Mouse (Mus musculus) hindlimb bud, embryonic 11.5 days (tissue): ENCODE results near the gene Cux1.
A peak's percentile ranks its signal among the peaks of the same experiment; 100 is the strongest.
"Not testable (repeated sequence)": the region's sequence is repeated elsewhere in the genome, so short reads cannot be mapped to it uniquely, and the experiment has no call there.

Experiments
- DNase-seq: peaks from one replicate; pipeline ENCODE4 v3.0.0-alpha.2; 2012; ENCODE audit warnings: low read depth, low spot score; ENCODE audit errors: extremely low spot score

Cux1 gene

DNA sequence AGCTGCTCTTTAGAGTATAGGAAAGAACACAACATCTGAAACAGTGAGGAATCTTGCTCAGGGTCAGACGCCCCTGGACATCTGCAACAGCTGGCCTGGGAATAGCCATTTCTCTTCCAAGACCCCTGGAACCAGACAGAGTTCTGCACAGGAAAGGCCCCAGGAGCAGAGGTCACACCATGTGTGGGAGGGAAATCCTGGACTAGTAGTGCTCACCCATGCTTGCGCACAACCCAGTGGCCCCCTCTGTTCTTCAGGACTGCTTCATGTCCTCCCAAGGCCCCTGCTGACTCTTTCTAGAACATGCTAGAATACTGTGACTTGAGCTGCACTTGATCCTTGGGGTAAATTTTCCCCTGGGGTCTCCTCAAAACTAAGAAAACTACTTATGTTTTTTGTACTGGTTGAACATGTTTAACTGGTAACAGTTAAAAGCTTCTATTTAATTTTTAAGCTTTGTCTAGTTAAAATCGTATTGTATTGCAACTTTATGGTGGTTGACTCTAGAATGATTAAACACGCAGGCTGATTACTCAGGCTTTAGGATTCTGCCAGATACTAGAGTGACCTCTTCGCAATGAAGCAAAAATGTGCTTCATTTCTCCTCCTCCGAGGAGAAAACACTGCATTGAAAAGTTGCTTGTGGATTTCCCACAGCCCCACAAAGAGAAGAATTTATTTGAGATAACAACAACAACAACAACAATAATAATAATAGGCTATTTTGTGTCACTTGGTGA is 88.1 kb downstream of the Cux1 start:
- DNase-seq, result no peak

DNA sequence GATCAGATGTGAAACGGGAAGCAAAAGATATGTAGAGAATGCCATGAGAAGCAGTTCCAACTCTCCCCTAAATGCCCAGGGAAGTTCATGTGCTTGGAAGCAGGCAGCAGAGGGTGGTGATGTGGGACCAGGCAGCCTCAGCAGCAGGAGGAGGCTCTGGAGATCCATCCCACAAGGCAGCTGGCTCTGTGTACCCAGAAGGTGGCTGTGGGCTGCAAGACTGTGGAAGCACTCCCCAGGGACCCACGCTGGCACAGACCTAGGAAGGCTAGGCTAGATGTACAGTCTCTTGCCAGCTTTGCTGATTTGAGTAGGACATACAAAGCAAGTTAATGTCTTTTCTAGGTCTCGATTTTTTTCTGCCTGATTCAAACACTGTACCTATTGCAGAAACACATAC is 91.0 kb downstream of the Cux1 start:
- DNase-seq, result no peak

DNA sequence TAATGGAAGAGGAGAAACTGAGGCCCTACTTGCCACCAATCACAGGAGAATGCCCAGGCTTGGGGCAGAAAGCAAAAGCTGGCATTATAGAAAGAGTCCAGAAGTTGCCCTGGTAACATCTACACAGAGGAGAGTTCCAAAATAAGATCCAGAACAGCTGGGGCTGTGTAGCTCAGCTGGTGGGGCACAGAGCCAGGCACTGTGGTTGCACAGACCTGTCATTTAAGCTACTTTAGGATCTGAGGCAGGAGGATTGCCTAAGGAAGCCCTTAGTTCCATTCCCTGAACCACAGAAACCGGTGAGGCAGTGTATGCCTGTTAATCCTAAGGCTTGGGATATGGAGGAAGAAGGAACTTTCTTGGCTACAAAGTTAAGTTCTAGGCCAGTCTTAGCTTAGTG is 92.1 kb downstream of the Cux1 start:
- no peak for DNase-seq

DNA sequence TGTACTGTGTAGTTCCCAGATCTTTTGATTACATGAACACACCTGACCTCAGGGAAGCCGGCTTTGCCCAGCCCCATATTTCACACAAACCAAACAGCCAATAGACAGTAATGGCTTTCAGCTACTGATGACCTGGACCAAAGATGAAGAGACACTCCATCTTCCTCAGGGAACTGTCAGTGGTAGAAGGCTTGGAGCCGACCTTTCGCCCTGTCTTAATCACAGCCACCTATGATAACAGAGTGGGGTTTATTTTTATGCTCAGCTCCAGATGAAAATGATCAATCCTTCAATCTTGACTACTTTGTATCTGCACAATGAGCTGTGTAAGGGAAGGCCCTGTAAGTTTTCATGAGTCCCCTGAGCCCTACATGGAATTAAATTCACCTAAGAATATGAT is 93.2 kb downstream of the Cux1 start:
- DNase-seq, result no peak

DNA sequence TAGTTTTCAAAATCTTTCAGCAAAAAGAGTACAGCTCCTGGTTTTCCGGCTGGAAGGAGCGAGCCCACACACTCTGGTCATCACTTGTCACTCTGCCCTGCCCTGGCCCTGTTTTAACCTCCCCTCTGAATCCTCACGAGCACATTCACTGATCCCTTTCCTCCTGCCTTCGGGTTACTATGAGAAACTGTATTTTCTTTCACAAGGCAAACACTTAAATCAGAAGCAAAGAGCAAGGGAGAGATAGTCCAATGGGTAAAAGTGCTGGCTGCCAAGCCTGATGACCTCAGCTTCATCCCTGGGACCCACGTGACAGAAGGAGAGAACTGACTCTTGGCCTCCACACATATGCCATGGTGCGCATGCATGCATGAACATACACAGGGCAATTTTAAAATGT is 94.0 kb downstream of the Cux1 start:
- no peak for DNase-seq

DNA sequence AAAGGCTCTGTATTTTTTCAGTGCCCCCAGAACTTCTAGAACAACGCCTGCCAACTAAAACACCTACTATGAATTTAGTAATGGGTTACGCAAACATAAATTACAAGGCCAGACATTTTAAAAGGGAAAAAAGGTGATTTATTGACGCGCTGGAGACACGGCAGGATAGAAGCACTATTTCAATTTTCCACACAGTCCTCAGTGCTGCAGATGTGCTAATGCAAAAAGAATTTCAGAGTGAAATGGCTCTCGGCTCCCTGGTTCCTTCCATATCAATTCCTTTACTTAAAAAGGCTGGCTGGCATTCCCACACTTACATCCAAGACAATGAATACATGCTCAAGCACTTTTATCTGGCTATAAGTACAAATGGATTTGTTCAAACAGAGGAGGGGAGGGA is 94.4 kb downstream of the Cux1 start:
- DNase-seq, result no peak

DNA sequence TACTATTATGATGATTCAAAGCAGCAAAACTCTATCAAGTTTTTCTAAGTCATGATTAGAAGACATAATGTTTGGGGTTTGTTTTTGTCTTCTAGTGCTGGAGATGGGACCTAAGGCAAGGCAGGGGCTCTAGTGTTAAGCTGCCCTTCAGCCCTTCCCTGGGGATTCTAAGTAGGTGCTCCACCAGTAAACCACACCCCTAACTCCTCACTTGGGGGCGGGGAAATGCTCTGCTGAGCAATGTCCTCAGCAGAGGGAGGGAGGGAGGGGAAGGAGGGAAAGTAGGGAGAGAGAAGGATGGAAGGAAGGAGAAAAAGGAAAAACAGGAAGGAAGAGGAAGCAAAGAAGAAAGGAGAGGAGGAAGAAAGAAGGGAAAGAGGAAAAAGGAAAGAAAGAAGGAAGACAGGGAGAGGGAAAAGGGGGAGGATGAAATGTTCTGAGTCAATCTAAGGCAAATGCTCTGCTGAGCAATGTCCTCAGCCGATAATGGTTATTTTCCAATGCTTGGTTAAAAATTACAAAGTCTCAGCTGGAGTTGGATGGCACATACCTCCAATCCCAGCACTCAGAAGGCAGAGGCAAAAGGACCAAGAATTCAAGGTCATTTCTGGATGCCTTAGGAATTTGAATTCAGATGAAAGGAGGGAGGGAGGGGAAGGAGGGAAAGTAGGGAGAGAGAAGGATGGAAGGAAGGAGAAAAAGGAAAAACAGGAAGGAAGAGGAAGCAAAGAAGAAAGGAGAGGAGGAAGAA is 96.1 kb downstream of the Cux1 start:
- not testable (repeated sequence) for DNase-seq

DNA sequence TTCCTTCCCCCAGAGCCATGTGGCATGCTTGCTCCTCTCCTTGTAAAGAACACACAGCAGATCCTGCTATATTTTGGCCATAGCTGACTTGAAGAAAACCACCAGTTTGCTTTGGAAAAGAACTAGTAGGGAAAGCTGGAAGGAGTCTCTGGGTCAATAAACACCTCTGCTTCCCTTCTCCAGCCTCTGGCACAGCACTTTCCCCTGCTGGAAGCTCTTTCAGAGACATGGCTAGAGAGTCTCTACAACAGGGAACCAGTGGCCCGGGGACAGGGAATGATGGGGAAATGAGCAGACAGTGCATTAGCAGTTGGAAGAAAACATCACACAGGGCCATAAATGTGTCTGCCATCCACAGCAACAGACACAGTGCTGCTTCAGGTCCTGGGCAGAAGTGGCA is 98.0 kb downstream of the Cux1 start:
- no peak for DNase-seq

DNA sequence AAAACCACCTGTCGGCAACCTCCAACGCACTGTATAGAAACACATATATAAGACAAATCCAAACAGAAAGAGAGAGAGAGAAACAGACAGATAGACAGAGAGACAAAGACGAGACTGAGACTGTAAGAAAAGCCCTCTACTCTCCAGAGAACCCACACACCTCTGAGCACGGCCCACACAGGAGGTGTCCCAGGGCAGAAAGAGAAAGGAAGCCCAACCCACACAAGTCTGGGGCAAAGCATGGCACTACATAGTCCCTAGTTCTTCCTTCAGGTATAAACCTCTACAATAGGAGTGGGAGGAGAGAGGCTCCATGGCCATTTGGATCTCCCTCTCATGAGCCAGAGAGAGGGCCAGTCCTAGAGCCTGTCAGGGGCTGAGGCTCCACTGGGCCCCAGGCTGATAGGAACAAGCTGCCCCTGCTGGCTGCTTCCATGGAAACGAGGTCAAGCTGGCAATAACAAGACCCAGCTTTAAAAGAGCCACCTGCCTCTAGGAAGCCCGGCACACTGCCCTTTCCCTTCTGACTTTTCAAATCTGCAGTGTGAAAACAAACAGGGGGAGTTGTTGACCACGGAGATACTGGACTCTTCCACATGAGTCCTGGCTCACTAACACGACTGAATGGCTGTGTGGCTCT is 99.8 kb downstream of the Cux1 start:
- DNase-seq, result peak; percentile 35

DNA sequence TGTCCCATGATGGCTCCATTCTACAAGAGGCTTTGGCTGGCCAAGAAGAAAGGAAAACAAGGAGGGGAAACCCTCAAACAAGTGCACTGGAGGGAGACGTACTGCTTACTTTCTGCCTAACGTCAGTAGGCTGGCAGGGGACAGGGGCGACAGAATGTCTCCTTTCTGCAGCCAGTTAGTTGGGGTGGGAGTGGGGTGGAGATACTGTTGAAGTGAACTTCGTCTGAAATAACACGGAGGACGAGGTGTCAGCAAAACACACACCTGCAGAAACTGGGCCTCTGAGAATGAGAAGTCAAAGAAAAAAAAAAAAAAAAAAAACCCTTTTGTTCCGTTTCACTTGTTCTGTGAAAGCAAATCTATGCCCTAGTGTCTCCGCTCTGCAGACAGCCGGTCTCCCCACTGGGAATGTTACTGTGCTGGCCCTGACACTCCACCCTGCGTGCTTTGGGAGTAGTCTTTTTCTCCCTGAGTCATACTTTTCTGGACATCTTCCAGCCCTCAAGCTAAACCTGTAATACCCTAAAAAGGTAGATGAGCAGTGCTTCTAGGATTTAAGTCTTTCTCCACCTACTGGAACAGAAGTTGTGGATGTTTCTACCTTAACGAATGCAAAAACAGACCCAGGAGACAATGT is 101.4 kb downstream of the Cux1 start:
- no peak for DNase-seq

DNA sequence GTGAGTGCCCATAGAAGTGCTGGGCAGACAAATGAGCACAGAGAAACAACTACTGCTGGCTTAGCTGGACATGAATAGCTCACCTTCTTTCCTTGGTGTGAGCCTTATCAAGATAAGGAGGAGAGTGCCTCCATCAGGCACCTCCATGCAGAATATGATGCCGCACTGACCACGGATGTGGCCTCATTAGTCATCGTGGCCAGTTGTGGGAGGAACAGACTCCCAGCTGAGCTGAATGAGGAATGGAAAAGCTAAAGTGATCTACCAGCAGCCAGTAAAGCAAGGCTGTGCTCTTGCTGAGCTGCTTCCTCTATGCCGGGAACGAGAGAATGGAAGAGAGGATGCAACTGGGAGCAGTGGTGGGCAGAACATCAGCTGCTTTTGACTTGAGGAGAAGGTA is 101.9 kb downstream of the Cux1 start:
- DNase-seq, result no peak

DNA sequence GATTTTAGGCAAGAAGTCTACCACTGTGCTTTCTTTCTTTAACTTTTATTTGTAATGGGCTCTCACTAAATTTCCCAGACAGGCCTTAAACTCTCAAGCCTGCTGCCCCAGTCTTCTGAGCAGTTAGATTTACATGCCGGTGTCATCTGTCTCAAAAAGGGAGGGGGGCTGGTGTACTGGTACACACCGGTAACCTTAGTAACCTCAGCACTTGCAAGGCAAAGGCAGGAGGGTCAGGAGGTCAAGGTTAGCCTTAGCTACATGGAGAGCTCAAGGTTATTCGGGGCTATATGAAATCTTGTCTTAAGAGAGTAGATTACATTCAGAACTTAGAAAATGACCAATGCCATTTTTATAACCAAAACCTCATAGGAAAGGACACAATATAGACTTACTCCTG is 102.4 kb downstream of the Cux1 start:
- DNase-seq, result no peak

DNA sequence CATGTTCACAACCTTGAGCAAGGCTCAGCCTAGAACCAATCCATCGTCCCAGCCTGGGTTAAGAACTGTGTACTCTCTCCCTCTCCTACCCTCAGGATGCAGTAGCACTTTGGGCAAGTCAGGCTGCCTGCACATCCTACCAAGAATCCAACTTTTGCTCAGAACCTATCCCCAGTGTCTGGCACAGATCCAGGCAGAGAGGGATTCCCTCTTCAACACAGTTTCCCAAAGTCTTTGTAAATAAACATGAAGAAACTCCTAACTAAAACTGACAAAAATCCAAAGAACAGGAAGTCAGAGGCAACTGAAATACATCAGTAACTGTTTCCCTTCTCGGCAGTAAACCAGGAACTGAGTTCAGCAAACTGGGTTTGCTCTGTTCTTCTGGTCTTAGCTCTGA is 103.2 kb downstream of the Cux1 start:
- no peak for DNase-seq

DNA sequence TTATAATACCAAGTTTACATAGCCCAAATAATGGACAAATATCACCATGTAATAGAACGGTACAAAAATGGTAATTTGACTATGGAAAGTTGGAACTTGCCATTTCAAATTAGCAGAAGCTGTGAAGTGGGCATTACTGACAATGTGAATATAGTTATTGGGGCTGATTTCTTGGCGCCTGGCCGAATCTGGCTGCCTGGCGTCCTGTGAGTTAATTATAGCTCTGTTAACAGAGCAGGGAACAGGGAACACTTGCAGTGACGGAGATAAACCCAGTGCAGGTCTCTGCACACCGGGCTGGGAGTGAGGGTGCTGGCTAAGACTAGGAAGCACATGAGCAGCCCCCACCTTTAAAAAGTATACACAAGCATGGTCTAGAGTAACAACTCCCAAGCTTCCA is 104.7 kb downstream of the Cux1 start:
- DNase-seq, result no peak

DNA sequence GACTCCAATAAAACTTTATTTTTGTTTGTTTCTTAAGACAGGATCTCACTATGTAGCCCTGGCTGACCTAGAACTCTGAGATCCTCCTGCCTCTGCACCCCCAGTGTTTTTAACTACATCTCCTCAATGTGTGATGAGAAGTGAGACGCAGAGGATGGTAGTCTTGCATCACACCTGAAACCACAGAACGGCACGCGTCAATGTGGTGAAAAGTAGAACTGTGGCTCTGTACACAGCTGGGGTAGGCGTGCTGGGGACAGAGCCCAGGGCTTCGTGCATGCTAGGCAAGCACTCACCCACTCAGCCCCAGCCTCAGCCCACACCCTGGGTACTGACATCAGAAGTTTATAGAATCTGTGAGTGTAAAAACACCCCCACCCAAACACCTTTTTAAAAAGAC is 107.4 kb downstream of the Cux1 start:
- DNase-seq, result no peak

DNA sequence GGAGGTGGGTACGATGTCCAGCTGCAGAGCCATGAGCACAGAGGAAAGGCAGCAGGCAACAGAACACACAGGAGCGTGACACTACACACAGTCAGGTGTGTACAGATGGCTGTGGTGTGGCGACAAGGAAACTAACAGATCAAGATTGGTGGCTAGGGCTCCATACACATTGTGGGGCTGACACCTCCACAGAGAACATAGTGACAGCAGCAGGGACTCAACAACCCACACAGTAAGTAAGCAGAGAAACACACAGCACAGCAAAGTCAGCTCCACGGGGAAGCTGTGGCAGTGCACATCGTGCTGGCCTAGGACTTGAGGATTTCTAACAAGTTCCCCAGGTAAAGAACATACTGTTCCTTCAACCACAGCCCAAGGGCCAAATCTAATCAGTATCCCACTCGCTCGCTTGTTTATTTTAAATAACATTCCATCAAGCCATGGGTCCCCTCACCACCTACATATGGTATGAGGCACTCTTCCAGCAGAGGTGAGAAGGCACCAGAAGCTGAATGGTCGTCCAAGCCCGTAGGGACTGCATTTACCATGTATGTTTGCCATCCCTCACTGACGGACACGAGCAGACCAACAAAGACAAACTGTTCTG is 108.3 kb downstream of the Cux1 start:
- DNase-seq, result no peak

DNA sequence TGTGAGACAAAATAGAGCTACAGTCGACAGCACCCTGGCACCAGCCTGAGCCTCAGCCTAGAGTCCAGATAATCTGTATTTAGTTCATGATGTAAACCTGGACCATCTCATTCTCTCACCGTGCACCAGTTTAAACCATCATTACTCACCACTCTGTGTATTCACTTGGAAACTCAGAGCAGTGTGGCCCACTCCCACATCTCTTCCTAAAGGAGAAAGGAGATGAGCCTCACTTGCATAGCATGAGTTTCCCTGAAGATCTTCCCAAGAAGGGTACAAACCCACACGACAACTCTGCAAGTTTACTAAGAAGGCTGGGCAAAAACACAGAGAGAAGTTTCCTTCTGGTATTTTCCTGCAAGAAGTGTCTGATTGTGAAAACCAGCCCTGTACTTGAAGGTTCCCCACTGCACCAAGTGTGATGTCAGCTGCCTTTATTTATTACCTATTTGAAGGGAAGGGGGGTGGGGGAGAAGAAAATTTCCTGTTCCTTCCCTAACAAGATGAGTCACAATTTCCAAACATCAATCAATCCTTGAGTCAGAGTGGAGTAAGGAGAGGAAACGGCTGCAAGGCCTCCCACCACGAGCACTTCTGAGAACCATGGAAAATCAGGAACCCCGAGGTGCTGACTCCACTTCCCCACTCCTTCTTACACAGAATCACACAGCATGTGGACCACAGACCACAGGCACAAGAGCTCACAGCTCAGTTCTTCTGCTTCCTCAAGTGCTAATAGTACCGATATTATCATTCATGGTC is 109.0 kb downstream of the Cux1 start:
- no peak for DNase-seq

DNA sequence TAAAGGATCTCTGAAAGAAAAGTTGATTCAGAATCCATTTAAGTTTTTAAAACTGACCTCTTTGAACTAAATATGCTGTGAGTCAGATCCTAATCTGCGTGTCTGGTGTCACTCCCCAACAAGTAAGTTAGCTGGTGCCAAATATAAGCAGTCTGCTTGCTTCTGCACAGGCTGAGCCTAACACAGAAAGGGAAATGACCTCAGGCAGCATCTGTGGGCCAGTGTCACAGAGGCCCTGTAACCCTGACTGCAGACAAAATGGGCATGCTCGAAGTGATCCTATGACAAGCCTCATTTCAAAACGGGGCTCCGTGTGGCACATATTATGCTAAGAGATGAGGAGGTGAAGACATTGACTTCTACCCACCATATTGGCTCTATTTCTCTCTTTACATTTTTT is 110.9 kb downstream of the Cux1 start:
- no peak for DNase-seq

DNA sequence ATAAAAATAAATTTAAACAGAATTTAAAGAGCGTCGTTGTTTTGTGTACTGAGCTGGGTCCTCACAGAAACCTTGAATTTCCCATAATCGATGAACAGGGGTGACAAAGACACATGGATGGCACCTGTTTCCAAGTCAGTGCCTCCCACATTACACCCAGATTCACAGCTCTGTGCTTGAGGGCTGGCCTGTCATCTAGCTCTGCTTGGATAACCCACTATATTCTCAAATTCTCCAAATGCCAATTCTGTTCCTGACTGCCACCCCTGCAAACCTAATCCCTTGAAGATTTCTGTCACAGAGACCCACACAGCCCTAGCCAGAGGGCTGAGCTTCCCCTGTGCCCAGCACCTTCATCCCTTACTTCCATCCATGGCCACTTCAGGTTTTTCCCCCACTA is 114.6 kb downstream of the Cux1 start:
- no peak for DNase-seq

DNA sequence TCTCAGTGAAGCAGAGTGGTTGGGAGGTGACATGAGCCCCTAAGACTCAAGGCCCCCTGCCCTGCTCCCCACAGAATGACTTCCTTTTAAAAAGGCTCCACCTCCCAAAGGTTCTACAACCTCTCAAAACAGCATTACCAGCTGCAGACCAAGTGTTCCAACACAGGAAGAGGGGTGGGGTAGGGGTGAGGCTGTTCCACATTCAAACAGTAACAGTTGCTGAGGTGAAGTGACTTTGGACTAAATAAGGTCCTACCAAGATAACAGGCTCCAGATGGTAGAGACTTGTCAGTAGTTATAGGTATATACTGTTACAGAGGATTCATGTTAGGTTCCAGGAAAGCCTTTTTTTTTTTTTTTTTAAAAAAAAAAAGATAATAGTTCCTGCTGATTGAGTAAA is 117.5 kb downstream of the Cux1 start:
- no peak for DNase-seq

DNA sequence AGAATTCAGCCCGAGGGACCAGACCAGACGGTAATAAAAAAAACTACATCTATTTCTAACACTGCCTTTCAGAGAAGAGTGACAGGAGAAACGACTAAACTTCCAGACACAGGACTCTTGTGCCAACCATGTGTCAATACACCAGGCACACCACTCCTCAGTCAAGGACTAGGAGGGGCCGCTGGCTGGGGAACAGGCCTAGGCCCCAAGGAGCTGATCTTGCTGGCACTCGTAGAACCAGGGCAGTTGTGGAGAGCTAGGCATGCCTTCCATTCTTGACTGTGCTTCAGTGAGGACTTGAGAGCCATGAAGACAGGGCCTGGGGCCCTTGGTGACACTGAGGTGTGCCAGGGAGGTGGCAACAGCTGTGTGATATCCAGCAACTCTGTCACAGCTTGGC is 121.3 kb downstream of the Cux1 start:
- DNase-seq, result no peak
